Mouse (Mus musculus) embryonic facial prominence, embryonic 14.5 days (tissue): ENCODE measurements around the gene Angptl4. TPM values are rescaled to one million over a fixed set of nuclear protein-coding genes. Genes with fewer than 3 reads are reported as not detected.

Source experiments
- ATAC-seq: fragments of 200-750 bp; cut with Nextera tagmentation; 2 replicates; pipeline ENCODE4 v1.8.0; 2017; ENCODE audit warnings: low read depth, moderate number of reproducible peaks, moderate TSS enrichment
- DNase-seq: peaks from one replicate; pipeline ENCODE4 v3.0.0-alpha.2; 2015; ENCODE audit warnings: low spot score
- H3K27ac ChIP-seq: fragments of 300-500 bp; sonication (generic); replicated peaks from 2 replicates; pipeline ENCODE4 v1.5.1; 2014; ENCODE audit warnings: low read depth, mild to moderate bottlenecking, low read length, moderate library complexity
- H3K27me3 ChIP-seq: fragments of 300-500 bp; sonication (generic); replicated peaks from 2 replicates; pipeline ENCODE4 v1.6.1; 2014; ENCODE audit warnings: low read length; ENCODE audit not compliant: control insufficient read depth, insufficient read depth
- H3K36me3 ChIP-seq: fragments of 300-500 bp; sonication (generic); 2 replicates; pipeline ENCODE4 v1.6.1; 2014; ENCODE audit warnings: low read length, mixed read lengths; ENCODE audit not compliant: control insufficient read depth, insufficient read depth
- H3K4me1 ChIP-seq: fragments of 300-500 bp; sonication (generic); 2 replicates; pipeline ENCODE4 v1.6.1; 2014; ENCODE audit warnings: antibody characterized with exemption, low read length; ENCODE audit not compliant: control insufficient read depth, insufficient read depth
- H3K4me2 ChIP-seq: fragments of 300-500 bp; sonication (generic); 2 replicates; pipeline ENCODE4 v1.6.1; 2014; ENCODE audit warnings: low read depth, mild to moderate bottlenecking, low read length, moderate library complexity, mixed read lengths
- H3K4me3 ChIP-seq: fragments of 300-500 bp; sonication (generic); 2 replicates; pipeline ENCODE4 v1.5.1; 2014; ENCODE audit warnings: low read depth, mild to moderate bottlenecking, low read length
- H3K9ac ChIP-seq: fragments of 300-500 bp; sonication (generic); 2 replicates; pipeline ENCODE4 v1.6.1; 2014; ENCODE audit warnings: low read depth, mild to moderate bottlenecking, low read length, moderate library complexity, mixed read lengths
- H3K9me3 ChIP-seq: fragments of 300-500 bp; sonication (generic); 2 replicates; pipeline ENCODE4 v1.6.1; 2016; ENCODE audit warnings: low read length; ENCODE audit not compliant: control insufficient read depth
- WGBS: fragments of 180-500 bp; shearing (Covaris S2); extraction: QIAGEN DNeasy Blood & Tissue Kit; methylation state at CpG from one replicate; pipeline ENCODE4 v1.1.7; 2014; 5-methylcytosine and 5-hydroxymethylcytosine counted together
- polyA plus RNA-seq: library from polyadenylated mRNA; unstranded; fragments of >200 nt; fragmentation: Nextera tagmentation; extraction: Ambion mirVana; gene quantifications from 2 replicates; pipeline ENCODE4 v1.2.1, GENCODE M21; 2014

Angptl4 gene
- polyA plus RNA-seq, 1 experiment from 2014 or later = 35.7 TPM

DNA sequence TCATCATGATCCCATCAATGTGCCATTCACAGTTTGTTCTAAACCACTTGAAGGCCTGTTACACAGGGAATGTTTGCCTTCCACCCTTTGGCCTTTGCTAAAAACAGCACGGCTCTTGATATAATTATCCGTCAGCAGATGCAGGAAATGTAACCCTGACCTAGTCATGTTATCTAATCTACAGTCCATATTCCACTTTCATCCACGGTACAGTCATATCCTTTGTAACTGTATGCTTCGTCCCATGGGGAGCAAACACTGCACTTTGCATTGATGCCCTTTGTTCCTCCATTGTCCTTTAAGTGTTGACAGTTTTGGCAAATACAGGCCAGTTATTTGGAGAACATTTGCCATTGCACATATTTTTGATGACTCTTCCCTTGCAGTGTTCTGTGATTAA, 7.1 kb upstream of the Angptl4 start:
- H3K36me3 ChIP-seq = no peaks in the 10 kb centered on the region
- no peaks in the 10 kb centered on the region for H3K27me3 ChIP-seq
- no peak overlapping the region for H3K4me2 ChIP-seq
- 0 out of 2 replicates have a peak, but pooled peaks cover under 1% of the 10 kb centered on the region for H3K4me1 ChIP-seq
- ATAC-seq (no peak), DNase-seq (peak; percentile 19)
- no peaks in the 10 kb centered on the region for H3K9me3 ChIP-seq
- no peak overlapping the region for H3K4me3 ChIP-seq
- H3K27ac ChIP-seq = no peak overlapping the region
- WGBS = 60% methylated on average over 4 of the region's 4 CpGs
- H3K9ac ChIP-seq = no peak overlapping the region

DNA sequence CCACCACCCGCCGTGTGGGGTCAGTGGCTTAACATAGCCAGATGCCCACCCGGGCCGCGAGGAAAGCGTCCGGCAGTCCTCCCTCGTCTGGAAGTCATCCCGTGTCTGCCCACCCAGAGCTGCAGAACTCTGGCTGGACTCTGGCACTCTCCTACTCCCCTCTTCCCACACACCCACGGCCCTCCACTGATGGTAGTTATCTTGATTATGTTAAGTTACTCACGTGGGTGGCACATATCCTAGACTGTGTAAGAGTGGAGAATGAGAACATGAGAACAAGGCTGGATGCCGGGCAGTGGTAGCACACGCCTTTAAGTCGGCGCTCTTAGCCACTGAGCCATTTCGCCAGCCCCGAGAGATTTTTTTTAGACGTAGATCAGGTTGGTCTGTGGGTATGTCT, 4.7 kb upstream of the Angptl4 start:
- H3K27ac ChIP-seq = no peak overlapping the region
- H3K27me3 ChIP-seq = no peaks in the 10 kb centered on the region
- H3K9me3 ChIP-seq = no peaks in the 10 kb centered on the region
- DNase-seq (no peak), ATAC-seq (no peak)
- WGBS = 83% methylated on average over 18 of the region's 18 CpGs
- no peak overlapping the region for H3K4me2 ChIP-seq
- H3K9ac ChIP-seq = no peak overlapping the region
- H3K36me3 ChIP-seq = no peaks in the 10 kb centered on the region
- H3K4me3 ChIP-seq = no peak overlapping the region
- H3K4me1 ChIP-seq = peaks cover 22% of the 10 kb centered on the region

DNA sequence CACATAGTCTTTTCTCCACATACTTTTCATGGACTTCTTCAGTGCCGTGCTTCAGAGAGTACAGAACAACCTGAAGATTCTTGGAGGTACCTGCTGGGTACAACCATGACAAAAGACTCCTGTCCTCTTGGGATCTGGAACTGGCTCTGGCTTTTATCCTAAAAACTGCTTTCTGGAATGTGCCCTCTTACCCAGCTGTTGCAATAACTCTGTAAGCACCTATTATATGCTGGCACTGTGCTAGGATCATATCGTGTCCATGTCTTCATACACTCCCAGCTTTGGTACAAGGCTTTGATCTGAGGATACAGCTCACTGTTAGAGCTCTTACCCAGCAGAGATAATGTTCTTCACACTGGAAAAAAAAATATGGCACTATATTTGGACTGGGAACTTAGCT, 3.3 kb upstream of the Angptl4 start:
- peaks cover 33% of the 10 kb centered on the region for H3K4me1 ChIP-seq
- ATAC-seq (no peak), DNase-seq (no peak)
- 76% methylated on average over 2 of the region's 2 CpGs for WGBS
- H3K9me3 ChIP-seq = no peaks in the 10 kb centered on the region
- H3K4me2 ChIP-seq = no peak overlapping the region
- no peaks in the 10 kb centered on the region for H3K36me3 ChIP-seq
- H3K27me3 ChIP-seq = no peaks in the 10 kb centered on the region
- no peak overlapping the region for H3K9ac ChIP-seq
- H3K27ac ChIP-seq = no peak overlapping the region
- H3K4me3 ChIP-seq = no peak overlapping the region

DNA sequence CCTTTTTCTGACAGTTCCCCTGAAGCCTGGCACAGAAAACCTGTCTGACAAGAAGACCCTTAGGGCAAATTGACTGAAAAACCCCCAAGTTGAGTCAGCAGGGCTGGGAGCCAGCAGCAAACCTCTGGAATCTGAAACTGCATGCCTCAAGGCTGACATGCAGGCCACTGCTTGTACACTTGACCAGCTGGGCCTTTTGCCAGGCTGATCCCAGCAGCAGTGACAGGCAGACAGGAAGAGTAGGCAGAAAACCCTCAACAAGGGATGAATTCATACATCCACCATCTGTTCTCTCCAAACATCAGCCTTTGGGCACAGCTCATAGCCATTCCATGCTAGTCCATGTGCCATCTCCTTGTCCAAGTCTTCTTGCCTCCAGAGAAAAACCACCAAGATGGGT, 1.8 kb upstream of the Angptl4 start:
- DNase-seq = peak; percentile 93
- peak; percentile 48 for ATAC-seq
- no peaks in the 10 kb centered on the region for H3K36me3 ChIP-seq
- no peak overlapping the region for H3K9ac ChIP-seq
- H3K9me3 ChIP-seq = no peaks in the 10 kb centered on the region
- H3K4me1 ChIP-seq = peaks cover 43% of the 10 kb centered on the region
- no peak overlapping the region for H3K4me2 ChIP-seq
- no peak overlapping the region for H3K4me3 ChIP-seq
- H3K27me3 ChIP-seq = no peaks in the 10 kb centered on the region
- H3K27ac ChIP-seq = 0 out of 2 replicates have a peak overlapping the region, but pooled peaks have one; percentile 36

DNA sequence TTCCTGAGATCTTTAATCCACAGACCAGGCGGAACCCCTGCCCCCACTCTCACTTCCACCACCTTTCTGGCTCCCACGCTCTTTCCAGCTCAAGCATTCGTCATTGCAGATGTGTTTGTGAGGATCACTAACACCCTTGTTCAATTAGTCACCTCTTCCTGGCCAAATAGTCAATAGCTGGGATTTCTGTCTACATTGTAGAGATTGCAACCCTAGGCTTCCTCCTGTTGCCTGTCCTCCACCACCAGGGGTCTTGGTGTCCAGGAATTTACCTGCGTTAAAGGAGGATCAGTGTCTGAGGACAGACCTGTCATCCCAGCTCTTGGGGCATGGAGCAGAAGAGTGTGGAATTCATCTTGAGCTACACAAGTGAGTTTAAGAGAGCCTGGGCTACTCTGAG, 437 bp upstream of the Angptl4 start:
- Histone ChIP-seq H3K27me3 (no peaks in the 10 kb centered on the region), H3K4me2 (peak overlapping the region; percentile 77), H3K36me3 (peaks cover 13% of the 10 kb centered on the region; the same call in 1 of the 2 replicates), H3K9me3 (no peaks in the 10 kb centered on the region), H3K27ac (peak overlapping the region; percentile 91), H3K4me3 (peak overlapping the region; percentile 51), H3K4me1 (peaks cover 50% of the 10 kb centered on the region), H3K9ac (peak overlapping the region; percentile 63)
- WGBS = 32% methylated on average over 4 of the region's 4 CpGs
- ATAC-seq (no peak), DNase-seq (no peak)

DNA sequence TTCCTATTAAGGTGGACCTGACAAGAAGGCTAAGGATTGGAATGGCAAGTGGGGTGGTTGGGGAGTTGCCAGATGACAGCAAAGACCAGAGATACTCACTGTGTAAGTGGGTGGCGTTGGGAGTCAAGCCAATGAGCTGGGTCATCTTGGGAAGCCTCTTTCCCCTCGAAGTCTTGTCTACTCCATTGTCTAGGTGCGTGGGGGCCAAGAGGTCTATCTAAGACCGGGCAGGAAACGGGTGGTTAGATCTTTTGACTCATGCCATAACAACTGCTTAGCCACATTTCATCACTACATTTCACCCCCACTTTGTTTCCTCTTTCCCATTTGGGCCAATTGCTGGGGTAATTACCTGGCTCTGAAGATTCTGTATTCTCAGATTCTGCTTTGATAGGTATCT, 1.2 kb downstream of the Angptl4 start:
- ATAC-seq = no peak
- peak overlapping the region; percentile 63; the same call in 1 of the 2 replicates for H3K9ac ChIP-seq
- peak overlapping the region; percentile 77 for H3K4me2 ChIP-seq
- peak overlapping the region; percentile 91 for H3K27ac ChIP-seq
- 69% methylated on average over 5 of the region's 5 CpGs for WGBS
- H3K4me3 ChIP-seq = peak overlapping the region; percentile 51
- peaks cover 50% of the 10 kb centered on the region for H3K4me1 ChIP-seq
- peaks cover 28% of the 10 kb centered on the region for H3K36me3 ChIP-seq
- no peaks in the 10 kb centered on the region for H3K27me3 ChIP-seq
- H3K9me3 ChIP-seq = no peaks in the 10 kb centered on the region
- no peak for DNase-seq

DNA sequence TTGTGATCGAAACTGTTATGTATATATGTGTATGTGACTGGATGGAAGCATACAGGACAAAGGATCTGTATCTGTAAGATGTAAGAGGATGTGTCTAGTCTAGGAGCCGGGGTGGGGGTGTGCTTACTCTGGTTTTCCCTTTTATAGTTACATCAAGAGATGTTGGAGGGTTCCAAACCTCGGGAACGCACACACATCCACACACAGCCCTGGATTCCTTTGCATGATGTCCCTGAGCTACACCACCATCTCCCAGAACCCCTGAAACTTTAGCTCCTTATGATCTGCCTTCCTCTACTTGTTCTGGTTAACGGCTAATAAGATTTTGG, 1.7 kb downstream of the Angptl4 start:
- 54% methylated on average over 5 of the region's 5 CpGs for WGBS
- H3K27me3 ChIP-seq = no peaks in the 10 kb centered on the region
- H3K4me3 ChIP-seq = peak overlapping the region; percentile 51
- DNase-seq (peak; percentile 40), ATAC-seq (no peak)
- H3K36me3 ChIP-seq = peaks cover 33% of the 10 kb centered on the region
- H3K9me3 ChIP-seq = no peaks in the 10 kb centered on the region
- peak overlapping the region; percentile 63; the same call in 1 of the 2 replicates for H3K9ac ChIP-seq
- H3K4me1 ChIP-seq = peaks cover 50% of the 10 kb centered on the region
- peak overlapping the region; percentile 91 for H3K27ac ChIP-seq
- peak overlapping the region; percentile 77 for H3K4me2 ChIP-seq

DNA sequence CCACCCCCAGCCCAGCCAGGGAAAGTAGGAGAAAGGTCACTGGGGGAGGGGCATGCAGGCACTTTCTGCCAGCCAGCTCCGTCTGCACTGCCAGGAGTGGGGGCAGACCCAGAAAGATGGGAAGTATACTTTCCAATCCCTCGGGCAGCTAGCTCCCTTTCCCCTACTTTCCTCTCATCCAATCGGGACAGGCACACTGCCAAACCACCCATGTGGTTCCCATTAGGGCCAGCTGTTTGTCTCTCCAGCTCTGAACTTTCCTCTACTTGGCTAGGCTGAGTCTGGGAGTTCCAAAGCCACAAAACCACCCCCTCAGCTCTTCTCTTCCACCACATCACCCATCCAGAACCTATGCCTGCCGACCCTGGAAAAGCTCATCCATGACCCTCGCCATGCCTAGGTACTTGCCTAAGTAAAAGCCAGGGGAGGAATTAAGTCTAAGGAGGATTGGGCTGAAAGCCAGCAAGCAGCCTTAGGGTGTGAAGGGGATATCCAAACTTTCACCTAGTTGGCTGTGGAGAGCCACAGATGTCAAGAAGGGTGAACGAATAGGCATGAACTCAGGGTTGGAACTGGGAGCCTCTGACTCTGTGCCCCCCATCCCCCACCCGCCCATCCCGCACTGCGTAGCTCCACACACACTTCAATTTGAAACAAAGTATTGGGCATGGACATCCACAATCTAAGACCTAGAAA, 2.2 kb downstream of the Angptl4 start:
- peak overlapping the region; percentile 51 for H3K4me3 ChIP-seq
- peak; percentile 97 for DNase-seq
- peaks cover 50% of the 10 kb centered on the region for H3K4me1 ChIP-seq
- ATAC-seq = peak; percentile 93
- peak overlapping the region; percentile 5; the same call in 1 of the 2 replicates for H3K9ac ChIP-seq
- H3K36me3 ChIP-seq = peaks cover 38% of the 10 kb centered on the region
- no peaks in the 10 kb centered on the region for H3K9me3 ChIP-seq
- WGBS = 9% methylated on average over 8 of the region's 9 CpGs
- no peaks in the 10 kb centered on the region for H3K27me3 ChIP-seq
- H3K27ac ChIP-seq = peak overlapping the region; percentile 91
- peak overlapping the region; percentile 77 for H3K4me2 ChIP-seq

DNA sequence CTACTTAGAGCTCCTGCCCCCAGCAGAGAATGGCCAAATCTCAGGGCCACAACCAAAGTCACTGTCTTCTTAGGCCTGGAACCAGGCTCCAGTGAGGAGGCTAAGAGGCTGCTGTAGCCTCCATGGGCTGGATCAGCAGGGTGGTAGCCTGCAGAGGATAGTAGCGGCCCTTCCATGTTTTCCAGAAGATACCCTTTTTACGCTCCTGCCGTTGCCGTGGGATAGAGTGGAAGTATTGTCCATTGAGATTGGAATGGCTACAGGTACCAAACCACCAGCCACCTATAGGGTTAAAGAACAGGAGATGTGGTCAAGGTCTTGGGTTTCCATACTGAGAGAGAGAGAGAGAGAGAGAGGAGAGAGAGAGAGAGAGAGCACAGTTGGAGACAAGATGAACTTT, 6.3 kb downstream of the Angptl4 start:
- Histone ChIP-seq H3K9ac (no peak overlapping the region), H3K27ac (no peak overlapping the region), H3K27me3 (no peaks in the 10 kb centered on the region), H3K4me3 (no peak overlapping the region), H3K9me3 (no peaks in the 10 kb centered on the region), H3K4me2 (no peak overlapping the region), H3K4me1 (peaks cover 20% of the 10 kb centered on the region), H3K36me3 (peaks cover 41% of the 10 kb centered on the region)
- DNase-seq (no peak), ATAC-seq (no peak)
- WGBS = 99% methylated on average over 4 of the region's 4 CpGs
